Mouse (Mus musculus) naive thymus-derived CD4-positive, alpha-beta T cell, adult 5 months (primary cell): Measurements from ENCODE around the gene Aqp11. TPM values are rescaled to one million over a fixed set of nuclear protein-coding genes. Genes with fewer than 3 reads are reported as not detected.

ENCODE experiments used
- polyA plus RNA-seq: library from polyadenylated mRNA; unstranded; fragments of 100-300 nt; shearing (Covaris generic); gene quantifications from one replicate; pipeline ENCODE4 v1.2.1, GENCODE M21; 2017

The Aqp11 gene
- polyA plus RNA-seq: 2.7 TPM

DNA sequence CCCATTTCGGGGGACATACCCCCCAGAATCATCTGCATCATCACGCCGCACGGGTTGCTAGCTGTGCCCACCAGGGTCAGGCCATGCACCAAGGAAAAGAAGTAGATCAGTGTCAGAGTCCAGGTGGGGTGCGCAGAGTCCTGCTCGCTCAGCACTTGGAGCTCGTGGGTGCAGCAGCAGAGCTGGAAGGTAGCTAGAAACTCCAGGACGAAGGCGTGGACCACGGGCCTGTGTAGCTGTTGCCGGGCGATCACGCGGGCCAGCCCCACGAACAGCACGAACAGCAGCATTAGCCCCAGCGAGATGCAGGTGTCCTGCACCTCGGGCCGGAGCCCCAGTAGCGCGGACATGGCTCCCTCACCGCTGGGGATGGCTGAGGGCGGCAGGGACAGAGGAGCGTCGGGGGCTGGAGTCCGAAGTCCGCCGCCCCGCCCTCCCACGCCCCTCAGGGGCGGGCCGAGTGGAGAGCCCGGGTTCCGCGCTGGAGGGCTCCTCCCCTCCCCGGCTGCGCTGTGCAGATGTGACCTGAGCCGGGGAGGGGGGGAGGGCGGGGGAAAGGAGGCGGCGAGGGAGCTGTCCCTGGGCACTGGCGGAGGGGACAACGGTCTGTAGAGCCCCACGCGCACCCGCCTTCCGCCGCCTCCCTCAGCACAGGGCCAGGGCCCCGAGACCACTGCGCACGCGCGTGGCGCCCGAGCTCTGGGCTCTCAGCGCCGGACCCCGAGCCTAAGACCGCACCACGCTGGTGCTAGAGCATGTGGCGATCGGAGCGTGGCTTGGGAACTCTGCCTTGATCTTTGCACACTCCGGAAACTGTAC, at the start of gene Aqp11:
Gene Aqp11, minus strand, starts transcription at position 652 of the 819 bp plus-strand sequence.

GRCm38 (mm10) chr7:97696506-97697254, 41.4 kb downstream of the Aqp11 start, which contains the start of gene Clns1a:
Gene Clns1a (plus strand): TSS chr7:97696634.

Other genes starting within 250 kb of the Aqp11 start
- gene Aamdc, start 158.8 kb downstream of the Aqp11 start, polyA plus RNA-seq: 20.8 TPM
- 67.5 TPM for gene Rsf1, start 158.4 kb downstream of the Aqp11 start, polyA plus RNA-seq
- gene Clns1a, start 41.7 kb downstream of the Aqp11 start, polyA plus RNA-seq: 90.7 TPM
- 9.6 TPM for gene Pak1, start 50.3 kb upstream of the Aqp11 start, polyA plus RNA-seq
- gene Gdpd4, start 181.7 kb upstream of the Aqp11 start, polyA plus RNA-seq: not detected